In genomic region chr5:77804113-77804512, GRCm38 (mm10) we compare ENCODE assay signal across 7 mouse cellular contexts.
DNase-seq lines count a peak whose midpoint lies in the region; ATAC-seq and TF ChIP-seq lines count a peak whose summit lies in the region.

No protein-coding gene starts in this region.

- intact Hi-C loops in left cerebral cortex, postnatal 36 days (cut with DNase I) = loop anchor here (5.0 kb wide), 1 partner anchor 342 kb away; no protein-coding TSS in a partner anchor

- no peaks in the 10 kb centered on the region for H3K36me3 ChIP-seq in kidney, embryonic 16.5 days (ENCODE audit: insufficient read depth, low read length)
- no peaks in the 10 kb centered on the region for H3K36me3 ChIP-seq in hindbrain, embryonic 13.5 days
- H3K36me3 ChIP-seq in midbrain, postnatal 0 days (ENCODE audit: insufficient read depth, low read length) = no peaks in the 10 kb centered on the region
- no peaks in the 10 kb centered on the region for H3K36me3 ChIP-seq in liver, embryonic 12.5 days

- no peak for DNase-seq in kidney, adult 18-20 months
- DNase-seq in brain, embryonic 14.5 days (ENCODE audit: low read depth) = peak; percentile 64
- peak; percentile 33 for DNase-seq in midbrain, postnatal 0 days (ENCODE audit: low spot score)
- DNase-seq in left cerebral cortex, postnatal 36 days (ENCODE audit: low spot score in 2 of 2) = no peak

- peak overlapping the region; percentile 32 for H3K4me3 ChIP-seq in kidney, embryonic 16.5 days (ENCODE audit: low read length)
- no peak overlapping the region for H3K4me3 ChIP-seq in hindbrain, embryonic 13.5 days
- no peak overlapping the region for H3K4me3 ChIP-seq in midbrain, postnatal 0 days (ENCODE audit: low read depth, low read length)
- H3K4me3 ChIP-seq in liver, embryonic 12.5 days = no peak overlapping the region

- WGBS in kidney, embryonic 16.5 days = 34% methylated on average over 9 of the region's 9 CpGs
- 43% methylated on average over 9 of the region's 9 CpGs for WGBS in hindbrain, embryonic 13.5 days
- 48% methylated on average over 9 of the region's 9 CpGs for WGBS in midbrain, postnatal 0 days
- 61% methylated on average over 9 of the region's 9 CpGs for WGBS in liver, embryonic 12.5 days (ENCODE audit: insufficient replicate concordance)

- TF ChIP-seq POLR2A in brain, embryonic 14.5 days (IDR thresholded peaks at IDR 0.05; ENCODE audit: borderline replicate concordance, extremely low read depth, insufficient read depth, insufficient read length, poor library complexity, severe bottlenecking) = no peak

- H3K27ac ChIP-seq in kidney, embryonic 16.5 days (ENCODE audit: low read length) = no peak overlapping the region
- H3K27ac ChIP-seq in hindbrain, embryonic 13.5 days = peak overlapping the region; percentile 70
- H3K27ac ChIP-seq in midbrain, postnatal 0 days (ENCODE audit: low read depth, low read length) = no peak overlapping the region
- H3K27ac ChIP-seq in liver, embryonic 12.5 days = no peak overlapping the region

- no peaks in the 10 kb centered on the region for H3K27me3 ChIP-seq in kidney, embryonic 16.5 days (ENCODE audit: insufficient read depth, low read length)
- no peaks in the 10 kb centered on the region for H3K27me3 ChIP-seq in hindbrain, embryonic 13.5 days
- H3K27me3 ChIP-seq in midbrain, postnatal 0 days (ENCODE audit: insufficient read depth, low read length) = no peaks in the 10 kb centered on the region
- H3K27me3 ChIP-seq in liver, embryonic 12.5 days (replicated peaks) = no peaks in the 10 kb centered on the region

- no peak for TF ChIP-seq CTCF in brain, embryonic 14.5 days (IDR thresholded peaks at IDR 0.05; ENCODE audit: borderline replicate concordance, extremely low read depth, insufficient read depth, insufficient read length)
- TF ChIP-seq CTCF in midbrain, postnatal 0 days (IDR thresholded peaks at IDR 0.05) = no peak

- no peak overlapping the region; the same call in 1 of the 2 replicates for H3K9ac ChIP-seq in kidney, embryonic 16.5 days (replicated peaks; ENCODE audit: low read length)
- H3K9ac ChIP-seq in hindbrain, embryonic 13.5 days = 0 out of 2 replicates have a peak overlapping the region, but pooled peaks have one; percentile 4
- H3K9ac ChIP-seq in midbrain, postnatal 0 days (replicated peaks; ENCODE audit: low read length, poor library complexity, severe bottlenecking) = no peak overlapping the region
- no peak overlapping the region for H3K9ac ChIP-seq in liver, embryonic 12.5 days

- peak overlapping the region; percentile 40 for H3K4me2 ChIP-seq in kidney, embryonic 16.5 days (replicated peaks; ENCODE audit: low read depth, low read length)
- H3K4me2 ChIP-seq in hindbrain, embryonic 13.5 days = 0 out of 2 replicates have a peak overlapping the region, but pooled peaks have one; percentile 6
- H3K4me2 ChIP-seq in midbrain, postnatal 0 days (ENCODE audit: low read depth, low read length, poor library complexity, severe bottlenecking) = no peak overlapping the region
- no peak overlapping the region for H3K4me2 ChIP-seq in liver, embryonic 12.5 days

- H3K9me3 ChIP-seq in kidney, embryonic 16.5 days (ENCODE audit: low read length) = no peaks in the 10 kb centered on the region
- H3K9me3 ChIP-seq in hindbrain, embryonic 13.5 days = no peaks in the 10 kb centered on the region
- no peaks in the 10 kb centered on the region for H3K9me3 ChIP-seq in midbrain, postnatal 0 days (ENCODE audit: low read length)
- no peaks in the 10 kb centered on the region for H3K9me3 ChIP-seq in liver, embryonic 12.5 days (replicated peaks)

- no peak for ATAC-seq in kidney, embryonic 16.5 days (ENCODE audit: low FRiP score, low TSS enrichment)
- peak; percentile 18; the same call in 1 of the 2 replicates for ATAC-seq in hindbrain, embryonic 13.5 days (ENCODE audit: low FRiP score)
- ATAC-seq in midbrain, postnatal 0 days (ENCODE audit: low FRiP score) = 0 out of 2 replicates have a peak, but pooled peaks have one; percentile 18
- ATAC-seq in liver, embryonic 12.5 days = no peak

- 0 out of 2 replicates have a peak, but pooled peaks cover 5% of the 10 kb centered on the region for H3K4me1 ChIP-seq in kidney, embryonic 16.5 days (ENCODE audit: insufficient read depth, low read length)
- peaks cover 32% of the 10 kb centered on the region for H3K4me1 ChIP-seq in hindbrain, embryonic 13.5 days (replicated peaks)
- H3K4me1 ChIP-seq in midbrain, postnatal 0 days (ENCODE audit: insufficient read depth, low read length) = no peaks in the 10 kb centered on the region
- no peaks in the 10 kb centered on the region for H3K4me1 ChIP-seq in liver, embryonic 12.5 days

Comparison
In these comparisons a context has a peak if more than half of its experiments do, and no peak if none do; other contexts are left out.
1. ATAC-seq: peak in hindbrain, embryonic 13.5 days (single experiment) and midbrain, postnatal 0 days (single experiment); none in kidney, embryonic 16.5 days (single experiment) and liver, embryonic 12.5 days (single experiment).
2. H3K4me2 ChIP-seq: peak in kidney, embryonic 16.5 days (single experiment) and hindbrain, embryonic 13.5 days (single experiment); none in midbrain, postnatal 0 days (single experiment) and liver, embryonic 12.5 days (single experiment).
3. DNase-seq: peak in brain, embryonic 14.5 days (single experiment) and midbrain, postnatal 0 days (single experiment); none in kidney, adult 18-20 months (single experiment) and left cerebral cortex, postnatal 36 days (0 of 2).